Comparison of ENCODE assay signal across 18 mouse cellular contexts in genomic region chr8:104136277-104136676, GRCm38 (mm10). TPM values are rescaled to one million over a fixed set of nuclear protein-coding genes. Genes with fewer than 3 reads are reported as not detected.
"Had no signal": no experiment of that assay in that cellular context is flagged by ENCODE, and none has a peak within 500 bp of the region (broad histone marks: within the 10 kb centered on the region; RNA-seq: fewer than 3 reads in every experiment).

No protein-coding gene starts in this region.

- H3K36me3 ChIP-seq: midbrain, embryonic 13.5 days; neural tube, embryonic 12.5 days; stomach, embryonic 15.5 days had no signal

- H3K9me3 ChIP-seq: lung, embryonic 15.5 days; megakaryocyte, embryonic 14.5 days; midbrain, embryonic 13.5 days; neural tube, embryonic 12.5 days; stomach, embryonic 15.5 days had no signal

- H3K27me3 ChIP-seq: lung, embryonic 15.5 days; midbrain, embryonic 13.5 days; neural tube, embryonic 12.5 days; stomach, embryonic 15.5 days had no signal

- H3K4me1 ChIP-seq: lung, embryonic 15.5 days; midbrain, embryonic 13.5 days; neural tube, embryonic 12.5 days; stomach, embryonic 15.5 days had no signal

- DNase-seq: lung, adult 2 months; lung, postnatal 14 days; lung, postnatal 36 days; right cerebral cortex, postnatal 14 days; thymus, adult 2 months; thymus, postnatal 25 days; thymus, postnatal 4 days had no signal

- H3K27ac ChIP-seq: lung, embryonic 15.5 days; macrophage; midbrain, embryonic 13.5 days; neural tube, embryonic 12.5 days; stomach, embryonic 15.5 days; stomach, postnatal 0 days had no signal

- H3K4me2 ChIP-seq: lung, embryonic 15.5 days; midbrain, embryonic 11.5 days; midbrain, embryonic 13.5 days; neural tube, embryonic 12.5 days; stomach, embryonic 15.5 days had no signal

- H3K4me3 ChIP-seq: lung, embryonic 15.5 days; megakaryocyte, embryonic 14.5 days; midbrain, embryonic 13.5 days; myocyte; neural tube, embryonic 12.5 days; stomach, embryonic 15.5 days had no signal

- ATAC-seq: lung, postnatal 0 days; midbrain, embryonic 13.5 days; midbrain, embryonic 16.5 days had no signal

- H3K9ac ChIP-seq: lung, embryonic 15.5 days; midbrain, embryonic 13.5 days; neural tube, embryonic 12.5 days; stomach, embryonic 15.5 days had no signal

RNA-seq across cellular contexts. Expression of gene Bean1, which starts 34.0 kb away (rescaled TPM):
- polyA plus RNA-seq: macrophage had no signal
